Mouse (Mus musculus): ENCODE results near the gene Coa5. TPM values are rescaled to one million over a fixed set of nuclear protein-coding genes. Genes with fewer than 3 reads are reported as not detected.

Coa5 gene
- total and polyA plus RNA-seq, 2 experiments = 41.6 to 45.8 TPM

DNA sequence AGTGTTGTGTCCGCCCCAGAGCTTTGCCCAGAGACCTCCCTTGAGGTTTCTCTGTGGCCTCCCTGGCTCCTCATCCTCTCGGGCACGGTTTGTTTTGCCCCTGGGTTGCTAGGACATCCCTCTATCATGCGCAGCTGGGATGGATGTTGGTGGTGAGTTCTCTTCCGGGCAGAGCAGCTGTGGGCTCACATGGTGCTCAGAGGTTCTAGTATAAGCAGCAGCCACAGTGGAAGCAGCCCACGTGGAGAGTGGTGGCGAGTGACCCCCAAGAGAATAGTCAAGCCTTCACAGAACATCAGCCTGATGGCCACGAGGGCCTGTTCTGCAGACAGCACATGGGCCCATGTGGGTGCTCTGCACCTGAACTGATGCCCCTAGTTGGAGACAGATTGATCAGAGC is 22.7 kb downstream of the Coa5 start:
- H3K9ac ChIP-seq (ENCODE audit: low read depth, low read length) = no peak overlapping the region
- no peaks in the 10 kb centered on the region for H3K27me3 ChIP-seq (ENCODE audit: control insufficient read depth, insufficient read depth, low read length)
- no peaks in the 10 kb centered on the region for H3K79me2 ChIP-seq (ENCODE audit: control insufficient read depth, insufficient read depth, low read length)
- DNase-seq (ENCODE audit: extremely low read depth, low read depth, low spot score) = no peak
- 93% methylated on average over 8 of the region's 8 CpGs for WGBS
- no peak overlapping the region for H3K27ac ChIP-seq (replicated peaks; ENCODE audit: insufficient read depth, low read depth, low read length)
- no peak overlapping the region for H3K4me3 ChIP-seq (ENCODE audit: insufficient read depth, low read depth, low read length)
- H3K4me1 ChIP-seq (ENCODE audit: control insufficient read depth, insufficient read depth, low read length) = no peaks in the 10 kb centered on the region
- TF ChIP-seq CTCF (IDR thresholded peaks at IDR 0.05; ENCODE audit: low read depth, low read length) = no peak
- no peak for TF ChIP-seq POLR2A (IDR thresholded peaks at IDR 0.05; ENCODE audit: extremely low read depth, insufficient read depth, low read length)
- H3K36me3 ChIP-seq (ENCODE audit: control insufficient read depth, insufficient read depth, low read length) = peaks cover 6% of the 10 kb centered on the region; the same call in 1 of the 2 replicates

DNA sequence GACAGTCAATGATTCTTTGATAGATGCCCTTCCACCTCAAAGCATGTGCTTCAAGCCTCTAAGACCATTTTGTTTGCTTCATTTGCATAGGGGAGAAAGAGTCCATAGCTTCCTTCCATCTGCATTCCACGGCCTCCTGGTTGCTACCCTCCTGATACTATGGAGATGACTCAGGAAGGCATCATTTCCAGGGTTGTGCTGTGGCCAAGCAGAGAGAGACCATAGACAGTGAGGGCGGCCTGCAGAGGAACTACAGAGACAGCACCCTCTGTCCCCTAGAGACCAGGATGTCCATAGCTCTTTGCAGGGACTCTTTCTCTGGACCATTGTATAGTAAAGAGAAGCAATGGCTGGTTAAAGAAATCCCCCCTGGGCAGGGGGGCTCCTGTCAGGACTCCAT is 24.8 kb downstream of the Coa5 start:
- Histone ChIP-seq H3K79me2 (ENCODE audit: control insufficient read depth, insufficient read depth, low read length) (no peaks in the 10 kb centered on the region), H3K4me1 (ENCODE audit: control insufficient read depth, insufficient read depth, low read length) (no peaks in the 10 kb centered on the region), H3K36me3 (ENCODE audit: control insufficient read depth, insufficient read depth, low read length) (peaks cover 8% of the 10 kb centered on the region; the same call in 1 of the 2 replicates), H3K27me3 (ENCODE audit: control insufficient read depth, insufficient read depth, low read length) (no peaks in the 10 kb centered on the region), H3K4me3 (ENCODE audit: insufficient read depth, low read depth, low read length) (no peak overlapping the region), H3K27ac (replicated peaks; ENCODE audit: insufficient read depth, low read depth, low read length) (no peak overlapping the region), H3K9ac (ENCODE audit: low read depth, low read length) (no peak overlapping the region)
- no peak for DNase-seq (ENCODE audit: extremely low read depth, low read depth, low spot score)
- WGBS = 92% methylated on average over 2 of the region's 2 CpGs
- TF ChIP-seq CTCF (IDR thresholded peaks at IDR 0.05; ENCODE audit: low read depth, low read length) (no peak), POLR2A (IDR thresholded peaks at IDR 0.05; ENCODE audit: extremely low read depth, insufficient read depth, low read length) (no peak)

GRCm38 (mm10) chr1:37401687-37402086 is 28.2 kb downstream of the Coa5 start:
- H3K36me3 ChIP-seq (ENCODE audit: control insufficient read depth, insufficient read depth, low read length) = peaks cover 5% of the 10 kb centered on the region; the same call in 1 of the 2 replicates
- no peak overlapping the region for H3K4me3 ChIP-seq (ENCODE audit: insufficient read depth, low read depth, low read length)
- TF ChIP-seq POLR2A (IDR thresholded peaks at IDR 0.05; ENCODE audit: extremely low read depth, insufficient read depth, low read length) = no peak
- peak; percentile 84 for TF ChIP-seq CTCF (IDR thresholded peaks at IDR 0.05; ENCODE audit: low read depth, low read length)
- no peak overlapping the region for H3K27ac ChIP-seq (replicated peaks; ENCODE audit: insufficient read depth, low read depth, low read length)
- 65% methylated on average over 4 of the region's 4 CpGs for WGBS
- no peaks in the 10 kb centered on the region for H3K4me1 ChIP-seq (ENCODE audit: control insufficient read depth, insufficient read depth, low read length)
- no peak overlapping the region for H3K9ac ChIP-seq (ENCODE audit: low read depth, low read length)
- H3K79me2 ChIP-seq (ENCODE audit: control insufficient read depth, insufficient read depth, low read length) = no peaks in the 10 kb centered on the region
- peak; percentile 27 for DNase-seq (ENCODE audit: extremely low read depth, low read depth, low spot score)
- H3K27me3 ChIP-seq (ENCODE audit: control insufficient read depth, insufficient read depth, low read length) = no peaks in the 10 kb centered on the region

DNA sequence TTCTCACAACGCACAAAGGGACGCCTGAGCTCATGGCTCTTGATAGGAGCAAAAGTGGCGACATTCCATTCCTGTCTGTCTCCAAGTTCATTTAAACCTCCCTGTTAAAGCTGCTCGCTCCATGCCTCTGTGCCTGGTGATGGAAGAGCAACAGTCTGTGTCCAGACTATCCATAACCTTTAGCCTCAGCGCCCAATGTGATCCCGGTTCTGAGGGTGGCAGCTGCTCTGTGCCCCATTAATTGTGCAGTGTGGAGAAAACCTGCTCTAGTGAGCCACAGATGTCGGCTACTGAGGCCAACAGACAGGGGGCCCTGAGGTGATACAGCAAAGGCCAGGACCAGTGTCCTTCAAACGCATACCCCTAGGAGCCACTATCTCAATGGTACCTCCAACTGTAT is 30.2 kb downstream of the Coa5 start:
- Histone ChIP-seq H3K9ac (ENCODE audit: low read depth, low read length) (no peak overlapping the region), H3K4me1 (ENCODE audit: control insufficient read depth, insufficient read depth, low read length) (no peaks in the 10 kb centered on the region), H3K27me3 (ENCODE audit: control insufficient read depth, insufficient read depth, low read length) (no peaks in the 10 kb centered on the region), H3K27ac (replicated peaks; ENCODE audit: insufficient read depth, low read depth, low read length) (no peak overlapping the region), H3K4me3 (ENCODE audit: insufficient read depth, low read depth, low read length) (no peak overlapping the region), H3K79me2 (ENCODE audit: control insufficient read depth, insufficient read depth, low read length) (no peaks in the 10 kb centered on the region), H3K36me3 (ENCODE audit: control insufficient read depth, insufficient read depth, low read length) (peaks cover 8% of the 10 kb centered on the region; the same call in 1 of the 2 replicates)
- no peak for DNase-seq (ENCODE audit: extremely low read depth, low read depth, low spot score)
- no peak for TF ChIP-seq POLR2A (IDR thresholded peaks at IDR 0.05; ENCODE audit: extremely low read depth, insufficient read depth, low read length)
- 91% methylated on average over 8 of the region's 8 CpGs for WGBS

GRCm38 (mm10) chr1:37398961-37399360 is 30.9 kb downstream of the Coa5 start:
- Histone ChIP-seq H3K9ac (ENCODE audit: low read depth, low read length) (no peak overlapping the region), H3K4me3 (ENCODE audit: insufficient read depth, low read depth, low read length) (no peak overlapping the region), H3K27me3 (ENCODE audit: control insufficient read depth, insufficient read depth, low read length) (no peaks in the 10 kb centered on the region), H3K36me3 (ENCODE audit: control insufficient read depth, insufficient read depth, low read length) (peaks cover 8% of the 10 kb centered on the region; the same call in 1 of the 2 replicates), H3K27ac (replicated peaks; ENCODE audit: insufficient read depth, low read depth, low read length) (no peak overlapping the region), H3K4me1 (ENCODE audit: control insufficient read depth, insufficient read depth, low read length) (no peaks in the 10 kb centered on the region), H3K79me2 (ENCODE audit: control insufficient read depth, insufficient read depth, low read length) (no peaks in the 10 kb centered on the region)
- no peak for DNase-seq (ENCODE audit: extremely low read depth, low read depth, low spot score)
- TF ChIP-seq POLR2A (IDR thresholded peaks at IDR 0.05; ENCODE audit: extremely low read depth, insufficient read depth, low read length) (no peak), CTCF (IDR thresholded peaks at IDR 0.05; ENCODE audit: low read depth, low read length) (no peak)
- 91% methylated on average over 3 of the region's 3 CpGs for WGBS

DNA sequence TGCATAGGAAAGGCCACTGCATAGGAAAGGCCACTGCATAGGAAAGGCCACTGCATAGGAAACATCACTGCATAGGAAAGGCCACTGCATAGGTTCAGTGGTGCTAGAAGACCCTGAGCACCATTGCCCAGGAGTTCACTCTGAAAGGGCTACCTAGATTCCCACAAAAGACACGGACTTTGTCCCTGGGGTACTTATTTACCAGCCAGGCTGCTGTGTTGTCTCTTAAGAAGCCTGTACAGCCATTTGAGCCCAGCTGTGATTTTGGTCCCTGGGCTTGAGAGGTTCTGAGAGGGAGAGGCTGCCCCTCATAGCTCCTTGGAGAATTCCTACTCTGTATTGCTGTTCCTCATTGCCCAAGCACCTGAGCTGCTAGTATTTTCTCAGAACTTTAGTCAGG is 33.4 kb downstream of the Coa5 start:
- no peak overlapping the region for H3K27ac ChIP-seq (replicated peaks; ENCODE audit: insufficient read depth, low read depth, low read length)
- H3K27me3 ChIP-seq (ENCODE audit: control insufficient read depth, insufficient read depth, low read length) = no peaks in the 10 kb centered on the region
- no peaks in the 10 kb centered on the region for H3K4me1 ChIP-seq (ENCODE audit: control insufficient read depth, insufficient read depth, low read length)
- H3K9ac ChIP-seq (ENCODE audit: low read depth, low read length) = no peak overlapping the region
- H3K4me3 ChIP-seq (ENCODE audit: insufficient read depth, low read depth, low read length) = no peak overlapping the region
- H3K36me3 ChIP-seq (ENCODE audit: control insufficient read depth, insufficient read depth, low read length) = peaks cover 11% of the 10 kb centered on the region; the same call in 1 of the 2 replicates
- H3K79me2 ChIP-seq (ENCODE audit: control insufficient read depth, insufficient read depth, low read length) = no peaks in the 10 kb centered on the region
- 97% methylated on average over 1 of the region's 1 CpGs for WGBS
- DNase-seq (ENCODE audit: extremely low read depth, low read depth, low spot score) = no peak
- TF ChIP-seq POLR2A (IDR thresholded peaks at IDR 0.05; ENCODE audit: extremely low read depth, insufficient read depth, low read length) (no peak), CTCF (IDR thresholded peaks at IDR 0.05; ENCODE audit: low read depth, low read length) (no peak)
